Mouse (Mus musculus) midbrain, postnatal 0 days (tissue): ENCODE measurements around the gene Katnal1. TPM values are rescaled to one million over a fixed set of nuclear protein-coding genes. Genes with fewer than 3 reads are reported as not detected.
A peak's percentile ranks its signal among the peaks of the same experiment; 100 is the strongest.

Source experiments
- ATAC-seq: fragments of 200-750 bp; cut with Nextera tagmentation; 2 replicates; pipeline ENCODE4 v1.8.0; 2017; ENCODE audit warnings: moderate number of reproducible peaks, mild to moderate bottlenecking, moderate TSS enrichment, moderate library complexity; ENCODE audit not compliant: low FRiP score
- DNase-seq: peaks from one replicate; pipeline ENCODE4 v3.0.0-alpha.2; 2015; ENCODE audit warnings: low spot score
- H3K27ac ChIP-seq: fragments of 300-500 bp; sonication (generic); 2 replicates; pipeline ENCODE4 v1.5.1; 2014; ENCODE audit warnings: low read depth, mild to moderate bottlenecking, low read length, mixed read lengths
- H3K27me3 ChIP-seq: fragments of 300-500 bp; sonication (generic); 2 replicates; pipeline ENCODE4 v1.6.1; 2014; ENCODE audit warnings: low read length, control low read depth, mixed read lengths; ENCODE audit not compliant: insufficient read depth
- H3K36me3 ChIP-seq: fragments of 300-500 bp; sonication (generic); 2 replicates; pipeline ENCODE4 v1.6.1; 2014; ENCODE audit warnings: low read length, control low read depth, mixed read lengths; ENCODE audit not compliant: insufficient read depth
- H3K4me1 ChIP-seq: fragments of 300-500 bp; sonication (generic); 2 replicates; pipeline ENCODE4 v1.6.1; 2014; ENCODE audit warnings: mild to moderate bottlenecking, control low read depth, antibody characterized with exemption, low read length, mixed read lengths; ENCODE audit not compliant: insufficient read depth
- H3K4me2 ChIP-seq: fragments of 300-500 bp; sonication (generic); 2 replicates; pipeline ENCODE4 v1.6.1; 2014; ENCODE audit warnings: low read depth, mild to moderate bottlenecking, low read length, mixed read lengths; ENCODE audit not compliant: poor library complexity, severe bottlenecking
- H3K4me3 ChIP-seq: fragments of 300-500 bp; sonication (generic); 2 replicates; pipeline ENCODE4 v1.5.1; 2014; ENCODE audit warnings: low read depth, mild to moderate bottlenecking, low read length, moderate library complexity
- H3K9ac ChIP-seq: fragments of 300-500 bp; sonication (generic); replicated peaks from 2 replicates; pipeline ENCODE4 v1.6.1; 2014; ENCODE audit warnings: mild to moderate bottlenecking, low read length, moderate library complexity, mixed read lengths; ENCODE audit not compliant: poor library complexity, severe bottlenecking
- H3K9me3 ChIP-seq: fragments of 300-500 bp; sonication (generic); 2 replicates; pipeline ENCODE4 v1.6.1; 2016; ENCODE audit warnings: low read length, control low read depth
- CTCF ChIP-seq: IDR thresholded peaks from 2 replicates; pipeline ENCODE4 v1.5.1; 2016; ENCODE audit warnings: antibody characterized with exemption, mild to moderate bottlenecking
- WGBS: fragments of 180-500 bp; shearing (Covaris S2); extraction: QIAGEN DNeasy Blood & Tissue Kit; methylation state at CpG from one replicate; pipeline ENCODE4 v1.1.7; 2014; 5-methylcytosine and 5-hydroxymethylcytosine counted together
- polyA plus RNA-seq: library from polyadenylated mRNA; unstranded; fragments of >200 nt; fragmentation: Nextera tagmentation; extraction: Ambion mirVana; gene quantifications from 2 replicates; pipeline ENCODE4 v1.2.1, GENCODE M21; 2015
- total RNA-seq: library from RNA; depleted of rRNA; stranded (reverse); fragments of >200 nt; gene quantifications from 2 replicates; pipeline ENCODE4 v1.2.3, GENCODE M21; 2014

The Katnal1 gene
- total and polyA plus RNA-seq, 2 experiments from 2014 or later, result 31.4 to 38.0 TPM

DNA sequence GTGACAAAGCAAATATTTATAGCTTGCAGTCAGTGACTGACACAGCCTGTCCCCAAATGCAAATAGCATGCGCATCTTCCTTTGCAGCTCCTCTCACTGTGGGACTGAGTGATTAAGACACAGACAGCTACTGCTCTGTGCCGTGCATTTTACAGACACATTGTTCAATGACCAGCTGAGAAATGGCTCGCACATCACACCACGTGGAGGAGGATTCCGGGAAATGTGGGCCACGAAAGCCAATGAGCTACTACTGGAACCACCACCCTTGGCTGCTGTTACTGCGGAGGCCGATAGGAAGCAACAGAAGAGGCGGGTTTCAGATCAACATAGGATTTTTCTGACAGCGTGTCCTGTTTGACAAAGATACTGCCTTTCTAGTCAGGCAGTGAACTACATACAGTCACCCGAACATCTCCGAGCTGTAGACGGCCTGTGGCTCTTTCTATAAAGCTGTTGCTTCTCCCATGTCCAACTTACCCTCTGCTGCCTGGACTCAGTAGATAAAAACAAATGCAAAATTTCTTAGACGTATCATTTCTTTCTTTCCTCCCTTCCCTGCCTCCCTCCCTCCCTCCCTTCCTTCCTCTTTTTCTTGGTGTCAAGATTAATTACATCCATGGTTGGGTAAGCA lies 31.9 kb downstream of the Katnal1 start:
- H3K27ac ChIP-seq, result peak overlapping the region; percentile 38; the same call in 1 of the 2 replicates
- 41% methylated on average over 14 of the region's 14 CpGs for WGBS
- DNase-seq, result peak; percentile 60

DNA sequence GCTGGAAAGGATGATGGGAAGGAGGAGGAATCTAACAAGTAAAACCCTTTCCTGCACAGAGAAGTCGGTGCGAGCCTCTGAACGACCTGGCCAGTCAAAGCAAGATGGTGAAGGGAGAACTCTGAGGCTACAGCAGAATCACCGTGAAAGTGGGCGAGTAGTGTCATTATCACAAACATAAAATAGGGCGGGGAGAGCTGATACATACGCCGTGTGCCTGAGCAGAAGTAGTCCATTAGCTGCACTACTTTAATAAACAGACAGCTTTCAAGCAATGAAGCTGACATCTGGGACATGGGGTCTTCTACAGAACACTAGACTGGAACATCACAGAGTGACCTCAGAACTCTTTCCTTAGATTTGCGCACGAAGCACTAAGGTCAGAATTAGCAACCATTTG lies 32.6 kb downstream of the Katnal1 start:
- Histone ChIP-seq H3K4me3 (no peak overlapping the region), H3K27ac (no peak overlapping the region), H3K9ac (no peak overlapping the region; the same call in 1 of the 2 replicates), H3K4me1 (no peaks in the 10 kb centered on the region), H3K27me3 (no peaks in the 10 kb centered on the region), H3K4me2 (no peak overlapping the region), H3K9me3 (no peaks in the 10 kb centered on the region), H3K36me3 (peaks cover 22% of the 10 kb centered on the region)
- TF ChIP-seq CTCF, result no peak
- DNase-seq, result no peak
- WGBS, result 87% methylated on average over 10 of the region's 10 CpGs
- ATAC-seq, result no peak

More for the DNA sequence above, 31.9 kb downstream of the Katnal1 start:
- no peak overlapping the region for H3K4me2 ChIP-seq
- H3K27me3 ChIP-seq, result no peaks in the 10 kb centered on the region
- H3K9ac ChIP-seq, result no peak overlapping the region; the same call in 1 of the 2 replicates
- H3K4me3 ChIP-seq, result no peak overlapping the region
- peak; percentile 49; the same call in 1 of the 2 replicates for ATAC-seq
- H3K9me3 ChIP-seq, result no peaks in the 10 kb centered on the region
- peaks cover 21% of the 10 kb centered on the region for H3K36me3 ChIP-seq
- H3K4me1 ChIP-seq, result no peaks in the 10 kb centered on the region
- no peak for TF ChIP-seq CTCF

DNA sequence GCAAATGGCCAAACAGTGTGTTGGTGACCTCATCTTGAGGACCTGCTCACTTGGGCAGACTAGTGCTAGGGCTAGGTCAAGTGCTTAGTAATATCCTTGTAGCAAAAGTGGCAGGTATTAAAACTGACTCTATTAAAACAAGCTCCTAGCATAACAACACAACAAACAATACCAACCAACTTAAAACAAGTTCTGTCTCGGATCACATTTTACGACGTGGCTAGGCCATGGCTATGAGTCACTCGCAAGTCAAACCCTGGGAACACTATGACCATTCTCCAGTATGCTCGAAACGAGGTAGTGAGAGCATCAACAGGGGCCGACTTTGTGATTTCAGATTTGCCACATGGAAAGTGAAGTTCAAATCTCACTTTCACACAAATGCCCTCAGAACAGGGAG lies 33.3 kb downstream of the Katnal1 start:
- no peak overlapping the region for H3K4me2 ChIP-seq
- H3K4me3 ChIP-seq, result no peak overlapping the region
- H3K36me3 ChIP-seq, result peaks cover 24% of the 10 kb centered on the region
- no peak for DNase-seq
- no peak for TF ChIP-seq CTCF
- WGBS, result 91% methylated on average over 7 of the region's 7 CpGs
- H3K4me1 ChIP-seq, result no peaks in the 10 kb centered on the region
- no peak overlapping the region for H3K9ac ChIP-seq
- no peaks in the 10 kb centered on the region for H3K27me3 ChIP-seq
- H3K9me3 ChIP-seq, result no peaks in the 10 kb centered on the region
- no peak for ATAC-seq
- no peak overlapping the region for H3K27ac ChIP-seq

DNA sequence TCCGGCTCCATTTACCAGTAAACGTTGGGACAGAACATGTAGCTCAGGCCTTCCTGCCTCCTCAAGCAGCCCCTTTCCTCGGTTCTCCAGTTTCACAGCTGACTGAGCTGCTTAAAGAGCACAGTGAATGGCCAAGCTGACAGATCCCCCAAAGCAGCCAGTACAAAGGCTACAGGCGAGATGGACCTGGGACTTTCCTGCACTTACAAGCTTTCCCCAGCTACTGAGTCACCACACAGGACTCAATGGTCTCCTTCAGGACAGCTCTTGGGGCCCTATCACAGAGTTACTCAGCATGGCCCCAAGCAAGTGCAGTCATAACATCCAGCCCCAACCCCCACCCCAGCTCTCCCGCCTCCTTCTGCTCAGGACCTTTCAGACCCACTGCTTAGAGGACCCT lies 34.1 kb downstream of the Katnal1 start:
- no peak for TF ChIP-seq CTCF
- ATAC-seq (no peak), DNase-seq (no peak)
- H3K4me2 ChIP-seq, result no peak overlapping the region
- H3K4me1 ChIP-seq, result no peaks in the 10 kb centered on the region
- H3K27me3 ChIP-seq, result no peaks in the 10 kb centered on the region
- H3K9ac ChIP-seq, result no peak overlapping the region
- H3K27ac ChIP-seq, result no peak overlapping the region
- no peak overlapping the region for H3K4me3 ChIP-seq
- no peaks in the 10 kb centered on the region for H3K9me3 ChIP-seq
- WGBS, result 48% methylated on average over 5 of the region's 5 CpGs
- H3K36me3 ChIP-seq, result peaks cover 24% of the 10 kb centered on the region

DNA sequence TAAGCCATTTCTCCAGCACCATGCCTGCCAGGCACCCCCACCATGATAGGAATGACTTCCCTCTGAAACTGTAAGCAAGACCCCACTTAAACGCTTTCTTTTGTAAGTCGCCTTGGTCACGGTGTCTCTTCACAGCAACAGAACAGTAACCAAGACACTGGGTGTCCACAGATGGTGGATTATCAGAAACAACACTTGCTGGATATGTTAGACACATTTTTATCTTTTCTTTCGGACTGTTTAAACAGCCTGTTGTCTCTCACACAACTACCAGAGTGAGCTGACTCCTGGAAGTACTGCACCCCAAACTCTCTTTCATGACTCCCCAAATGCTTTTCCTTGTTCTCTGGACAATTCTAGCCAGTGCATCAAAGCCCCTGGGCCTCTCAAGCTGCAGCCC lies 38.9 kb downstream of the Katnal1 start:
- no peak overlapping the region for H3K4me2 ChIP-seq
- peaks cover 29% of the 10 kb centered on the region for H3K36me3 ChIP-seq
- H3K27ac ChIP-seq, result no peak overlapping the region
- H3K9me3 ChIP-seq, result no peaks in the 10 kb centered on the region; the same call in 1 of the 2 replicates
- DNase-seq, result no peak
- no peaks in the 10 kb centered on the region for H3K27me3 ChIP-seq
- ATAC-seq, result no peak
- H3K4me3 ChIP-seq, result no peak overlapping the region
- no peak for TF ChIP-seq CTCF
- 97% methylated on average over 4 of the region's 4 CpGs for WGBS
- H3K4me1 ChIP-seq, result no peaks in the 10 kb centered on the region
- H3K9ac ChIP-seq, result no peak overlapping the region

DNA sequence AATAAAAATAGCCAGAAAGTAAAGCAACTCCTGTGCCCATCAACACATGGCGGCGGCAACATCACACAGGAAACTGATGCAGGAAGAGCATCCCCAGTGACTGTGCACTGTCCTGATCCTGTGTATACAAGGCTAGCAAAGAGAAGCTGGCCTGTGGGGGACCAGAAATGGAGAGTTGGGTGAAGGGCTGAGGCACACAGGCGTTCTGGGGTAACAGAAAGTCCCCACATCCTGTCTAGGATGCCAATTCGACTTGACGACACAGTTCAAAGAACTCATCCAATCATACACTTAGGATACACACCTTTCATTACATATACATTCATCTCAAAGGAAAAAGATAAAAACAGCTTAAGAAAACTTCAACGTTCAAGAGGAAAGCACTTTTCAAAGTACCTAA lies 41.1 kb downstream of the Katnal1 start:
- no peak for TF ChIP-seq CTCF

More for the DNA sequence above, 41.1 kb downstream of the Katnal1 start:
- Histone ChIP-seq H3K4me1 (no peaks in the 10 kb centered on the region), H3K4me2 (no peak overlapping the region), H3K27me3 (no peaks in the 10 kb centered on the region), H3K9ac (no peak overlapping the region), H3K36me3 (peaks cover 26% of the 10 kb centered on the region), H3K4me3 (no peak overlapping the region), H3K27ac (no peak overlapping the region), H3K9me3 (no peaks in the 10 kb centered on the region; the same call in 1 of the 2 replicates)
- 98% methylated on average over 6 of the region's 6 CpGs for WGBS
- DNase-seq (no peak), ATAC-seq (no peak)
